Mouse (Mus musculus): ENCODE data around the gene Otud7b. TPM values are rescaled to one million over a fixed set of nuclear protein-coding genes. Genes with fewer than 3 reads are reported as not detected.
A peak's percentile ranks its signal among the peaks of the same experiment; 100 is the strongest.
"Not testable (repeated sequence)": the region's sequence is repeated elsewhere in the genome, so short reads cannot be mapped to it uniquely, and the experiment has no call there.

Gene Otud7b
- polyA plus RNA-seq, 1 experiment: 42.7 TPM

DNA sequence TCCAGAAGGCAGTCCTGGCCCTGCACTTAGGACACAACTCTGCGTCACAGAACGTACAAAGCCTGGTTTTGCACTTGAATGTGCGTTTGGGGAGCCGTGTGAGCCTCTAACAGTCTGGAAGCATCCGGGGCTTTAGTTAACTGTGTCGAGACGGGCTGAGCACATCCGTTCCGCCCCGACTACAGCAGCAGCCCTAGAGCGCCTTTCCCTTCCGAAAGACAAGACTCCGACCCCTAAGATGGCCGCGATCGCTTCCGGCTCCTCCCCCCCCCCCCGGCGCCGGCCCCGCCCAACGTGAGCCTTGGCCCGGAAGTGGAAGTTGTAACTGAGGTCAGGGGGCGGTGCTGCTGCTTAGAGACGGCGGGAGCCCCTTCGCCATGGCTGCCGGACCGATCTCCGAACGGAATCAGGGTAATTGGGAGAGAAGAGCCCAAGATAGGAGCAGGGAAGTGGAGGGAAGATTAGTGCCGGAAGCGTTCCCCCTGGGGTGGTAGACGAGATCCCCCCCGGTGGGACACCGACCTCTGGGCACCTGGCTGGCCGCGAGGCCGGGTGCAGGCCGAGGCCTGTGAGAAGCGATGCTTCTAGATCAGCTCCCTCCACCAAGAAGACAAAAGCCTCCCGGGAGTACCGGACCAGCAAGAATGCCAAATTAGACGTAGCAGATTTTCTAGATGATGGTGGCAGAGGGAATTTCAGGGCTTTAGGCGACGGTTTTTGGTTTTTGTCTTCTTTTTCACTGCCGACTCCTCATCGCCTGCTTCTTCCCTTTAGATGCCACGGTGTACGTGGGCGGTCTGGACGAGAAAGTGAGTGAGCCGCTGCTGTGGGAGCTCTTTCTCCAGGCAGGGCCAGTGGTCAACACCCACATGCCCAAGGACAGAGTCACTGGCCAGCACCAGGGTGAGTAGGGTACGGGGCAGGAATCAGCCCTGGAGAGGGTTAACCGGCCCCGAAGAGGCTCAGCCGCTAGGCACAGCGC, 68.2 kb downstream of the Otud7b start, which contains the start of gene Sf3b4:
Gene Sf3b4 (plus strand): TSS at position 136 of the 982 bp plus-strand sequence.
- Histone ChIP-seq H3K27ac (ENCODE audit: insufficient read depth, low read length) (peak within 1 kb of the TSS; percentile 85), H3K36me3 (ENCODE audit: control insufficient read depth, insufficient read depth, low read length, poor library complexity, severe bottlenecking) (peaks cover 30% of the 10 kb centered on the region), H3K27me3 (ENCODE audit: control insufficient read depth, insufficient read depth, low read length, poor library complexity, severe bottlenecking) (no peaks in the 10 kb centered on the region), H3K4me3 (ENCODE audit: low read depth, low read length) (peak within 1 kb of the TSS; percentile 93), H3K4me1 (ENCODE audit: control insufficient read depth, insufficient read depth, low read length) (peaks cover 5% of the 10 kb centered on the region), H3K9me3 (replicated peaks; ENCODE audit: control insufficient read depth, insufficient read depth, low read length, poor library complexity, severe bottlenecking) (no peaks in the 10 kb centered on the region), H3K9ac (ENCODE audit: low read depth, poor library complexity, severe bottlenecking) (peak within 1 kb of the TSS; percentile 62)
- peak; percentile 68 for TF ChIP-seq POLR2A (IDR thresholded peaks at IDR 0.05; ENCODE audit: insufficient read depth, low read length)
- 0 out of 2 replicates have a peak, but pooled peaks have one; percentile 22 for TF ChIP-seq EP300 (IDR thresholded peaks at IDR 0.05; ENCODE audit: insufficient read depth, low read depth, low read length)
- no peak for TF ChIP-seq CTCF (IDR thresholded peaks at IDR 0.05; ENCODE audit: low read depth, low read length)

DNA sequence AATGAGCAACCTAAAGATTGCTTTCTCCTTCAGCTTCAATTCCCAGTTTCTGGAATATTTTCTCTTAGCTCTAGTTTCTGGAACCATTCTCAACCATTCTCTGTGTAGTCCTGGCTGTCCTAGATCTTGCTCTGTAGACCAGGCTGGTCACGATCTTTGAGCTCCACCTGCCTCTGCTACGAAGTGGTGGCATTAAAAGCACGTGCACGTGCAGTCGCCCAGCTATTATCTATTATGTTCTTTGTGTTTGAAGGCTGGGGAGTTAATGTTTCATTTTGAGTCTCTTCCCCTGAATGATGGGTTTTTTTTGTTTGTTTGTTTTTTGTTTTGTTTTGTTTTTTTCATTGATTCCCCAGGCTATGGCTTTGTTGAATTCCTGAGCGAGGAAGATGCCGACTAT, 68.9 kb downstream of the Otud7b start:
- Histone ChIP-seq H3K27me3 (ENCODE audit: control insufficient read depth, insufficient read depth, low read length, poor library complexity, severe bottlenecking) (no peaks in the 10 kb centered on the region), H3K36me3 (ENCODE audit: control insufficient read depth, insufficient read depth, low read length, poor library complexity, severe bottlenecking) (peaks cover 34% of the 10 kb centered on the region), H3K9ac (ENCODE audit: low read depth, poor library complexity, severe bottlenecking) (peak overlapping the region; percentile 62), H3K4me1 (ENCODE audit: control insufficient read depth, insufficient read depth, low read length) (peaks cover 5% of the 10 kb centered on the region), H3K4me3 (ENCODE audit: low read depth, low read length) (peak overlapping the region; percentile 72), H3K27ac (ENCODE audit: insufficient read depth, low read length) (no peak overlapping the region), H3K9me3 (replicated peaks; ENCODE audit: control insufficient read depth, insufficient read depth, low read length, poor library complexity, severe bottlenecking) (no peaks in the 10 kb centered on the region)
- TF ChIP-seq CTCF (IDR thresholded peaks at IDR 0.05; ENCODE audit: low read depth, low read length): no peak
- TF ChIP-seq EP300 (IDR thresholded peaks at IDR 0.05; ENCODE audit: insufficient read depth, low read depth, low read length): no peak
- TF ChIP-seq POLR2A (IDR thresholded peaks at IDR 0.05; ENCODE audit: insufficient read depth, low read length): no peak

DNA sequence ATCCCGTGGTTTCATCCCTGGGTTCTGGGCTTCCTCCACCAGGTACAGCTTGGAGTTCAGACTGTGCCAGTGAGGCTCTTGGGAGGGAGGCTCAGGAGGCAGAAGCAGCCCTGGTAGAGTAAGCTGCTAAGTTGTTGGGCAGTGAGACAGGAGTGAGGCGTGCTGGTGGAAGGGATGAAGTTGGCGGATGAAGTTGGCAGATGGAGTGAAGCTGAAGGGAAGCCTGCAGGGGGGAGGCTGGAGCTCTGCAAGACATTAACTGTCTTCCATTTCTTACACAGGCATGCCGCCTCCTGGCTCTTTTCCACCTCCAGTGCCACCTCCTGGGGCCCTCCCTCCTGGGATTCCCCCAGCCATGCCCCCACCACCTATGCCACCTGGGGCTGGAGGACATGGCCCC, 69.7 kb downstream of the Otud7b start:
- not testable (repeated sequence) for H3K4me1 ChIP-seq (ENCODE audit: control insufficient read depth, insufficient read depth, low read length); H3K27me3 ChIP-seq (ENCODE audit: control insufficient read depth, insufficient read depth, low read length, poor library complexity, severe bottlenecking); H3K9ac ChIP-seq (ENCODE audit: low read depth, poor library complexity, severe bottlenecking); H3K9me3 ChIP-seq (replicated peaks; ENCODE audit: control insufficient read depth, insufficient read depth, low read length, poor library complexity, severe bottlenecking); H3K27ac ChIP-seq (ENCODE audit: insufficient read depth, low read length)
- Histone ChIP-seq H3K4me3 (ENCODE audit: low read depth, low read length) (peak overlapping the region; percentile 6), H3K36me3 (ENCODE audit: control insufficient read depth, insufficient read depth, low read length, poor library complexity, severe bottlenecking) (peaks cover 37% of the 10 kb centered on the region)

DNA sequence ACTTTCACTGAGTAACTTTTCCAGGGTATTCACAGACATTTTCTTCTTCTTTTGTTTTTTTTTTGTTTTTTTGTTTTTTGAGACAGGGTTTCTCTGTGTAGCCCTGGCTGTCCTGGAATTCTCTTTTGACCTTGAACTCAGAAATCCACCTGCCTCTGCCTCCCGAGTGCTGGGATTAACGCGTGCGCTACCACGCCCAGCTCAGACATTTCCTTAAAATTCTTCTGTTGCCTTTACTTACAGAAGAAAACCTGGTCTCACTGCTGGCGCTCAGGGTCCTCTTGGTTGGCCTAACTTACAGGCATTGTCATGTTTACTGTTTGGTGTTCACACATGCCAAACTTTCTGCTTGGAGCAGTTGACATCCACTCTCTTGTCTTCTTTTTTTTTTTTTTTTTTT, 70.9 kb downstream of the Otud7b start:
- Histone ChIP-seq H3K27me3 (ENCODE audit: control insufficient read depth, insufficient read depth, low read length, poor library complexity, severe bottlenecking) (no peaks in the 10 kb centered on the region), H3K36me3 (ENCODE audit: control insufficient read depth, insufficient read depth, low read length, poor library complexity, severe bottlenecking) (peaks cover 37% of the 10 kb centered on the region)

DNA sequence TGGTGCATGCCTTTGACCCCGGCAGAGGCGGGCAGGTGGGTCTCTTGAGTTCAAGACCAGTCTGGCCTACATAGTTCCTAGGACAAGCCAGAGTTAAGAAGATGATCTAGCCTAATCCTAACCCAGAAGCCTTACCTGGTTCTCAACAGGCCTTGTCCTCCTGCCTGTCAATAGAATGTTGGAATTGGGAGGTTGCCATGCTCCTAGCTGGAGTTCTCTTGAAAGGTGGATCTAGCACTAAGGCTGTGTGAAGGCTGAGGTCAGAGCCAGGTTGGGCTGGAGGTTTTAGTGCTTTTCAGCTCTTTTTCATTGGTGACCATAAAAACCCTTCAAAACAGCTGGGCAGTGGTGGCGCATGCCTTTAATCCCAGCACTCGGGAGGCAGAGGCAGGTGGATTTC, 74.1 kb downstream of the Otud7b start:
- Histone ChIP-seq H3K27me3 (ENCODE audit: control insufficient read depth, insufficient read depth, low read length, poor library complexity, severe bottlenecking) (no peaks in the 10 kb centered on the region), H3K4me3 (ENCODE audit: low read depth, low read length) (no peak overlapping the region), H3K9me3 (replicated peaks; ENCODE audit: control insufficient read depth, insufficient read depth, low read length, poor library complexity, severe bottlenecking) (no peaks in the 10 kb centered on the region), H3K9ac (ENCODE audit: low read depth, poor library complexity, severe bottlenecking) (no peak overlapping the region), H3K27ac (ENCODE audit: insufficient read depth, low read length) (no peak overlapping the region), H3K4me1 (ENCODE audit: control insufficient read depth, insufficient read depth, low read length) (no peaks in the 10 kb centered on the region), H3K36me3 (ENCODE audit: control insufficient read depth, insufficient read depth, low read length, poor library complexity, severe bottlenecking) (peaks cover 37% of the 10 kb centered on the region)
- TF ChIP-seq POLR2A (IDR thresholded peaks at IDR 0.05; ENCODE audit: insufficient read depth, low read length) (no peak), EP300 (IDR thresholded peaks at IDR 0.05; ENCODE audit: insufficient read depth, low read depth, low read length) (no peak), CTCF (IDR thresholded peaks at IDR 0.05; ENCODE audit: low read depth, low read length) (no peak)

More for the DNA sequence above, 70.9 kb downstream of the Otud7b start:
- TF ChIP-seq POLR2A (IDR thresholded peaks at IDR 0.05; ENCODE audit: insufficient read depth, low read length) (no peak), CTCF (IDR thresholded peaks at IDR 0.05; ENCODE audit: low read depth, low read length) (no peak), EP300 (IDR thresholded peaks at IDR 0.05; ENCODE audit: insufficient read depth, low read depth, low read length) (no peak)
- no peaks in the 10 kb centered on the region for H3K9me3 ChIP-seq (replicated peaks; ENCODE audit: control insufficient read depth, insufficient read depth, low read length, poor library complexity, severe bottlenecking)
- H3K4me1 ChIP-seq (ENCODE audit: control insufficient read depth, insufficient read depth, low read length): peaks cover 4% of the 10 kb centered on the region
- no peak overlapping the region for H3K27ac ChIP-seq (ENCODE audit: insufficient read depth, low read length)
- no peak overlapping the region for H3K4me3 ChIP-seq (ENCODE audit: low read depth, low read length)
- no peak overlapping the region for H3K9ac ChIP-seq (ENCODE audit: low read depth, poor library complexity, severe bottlenecking)

DNA sequence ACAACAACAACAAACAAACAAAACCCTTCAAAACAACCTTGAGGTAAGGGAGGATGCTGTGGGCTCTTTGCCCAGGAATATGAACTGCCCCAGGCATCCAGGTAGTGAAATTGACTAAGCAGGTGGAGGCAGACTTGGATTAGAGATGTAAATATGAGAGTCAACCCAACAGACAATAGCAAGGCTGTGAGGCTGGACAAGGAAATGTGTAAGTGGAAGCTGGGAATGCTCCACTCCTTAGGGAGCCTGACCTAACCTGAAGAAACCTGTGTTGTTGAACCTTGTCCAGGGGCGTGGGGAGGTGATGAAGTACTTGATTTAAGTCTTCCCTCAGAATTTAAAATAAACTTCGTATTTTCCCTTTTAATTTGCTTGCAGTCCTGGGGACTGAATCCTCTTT, 74.6 kb downstream of the Otud7b start:
- Histone ChIP-seq H3K27me3 (ENCODE audit: control insufficient read depth, insufficient read depth, low read length, poor library complexity, severe bottlenecking) (no peaks in the 10 kb centered on the region), H3K4me3 (ENCODE audit: low read depth, low read length) (no peak overlapping the region), H3K27ac (ENCODE audit: insufficient read depth, low read length) (no peak overlapping the region), H3K36me3 (ENCODE audit: control insufficient read depth, insufficient read depth, low read length, poor library complexity, severe bottlenecking) (peaks cover 34% of the 10 kb centered on the region), H3K4me1 (ENCODE audit: control insufficient read depth, insufficient read depth, low read length) (no peaks in the 10 kb centered on the region), H3K9me3 (replicated peaks; ENCODE audit: control insufficient read depth, insufficient read depth, low read length, poor library complexity, severe bottlenecking) (no peaks in the 10 kb centered on the region), H3K9ac (ENCODE audit: low read depth, poor library complexity, severe bottlenecking) (no peak overlapping the region)
- TF ChIP-seq CTCF (IDR thresholded peaks at IDR 0.05; ENCODE audit: low read depth, low read length) (no peak), POLR2A (IDR thresholded peaks at IDR 0.05; ENCODE audit: insufficient read depth, low read length) (no peak), EP300 (IDR thresholded peaks at IDR 0.05; ENCODE audit: insufficient read depth, low read depth, low read length) (no peak)
